Mouse (Mus musculus) bone marrow, adult 2 months (tissue): ENCODE data around the gene Aldh9a1.

Source experiments
- CTCF ChIP-seq: fragments of 200-500 bp; IDR thresholded peaks from 2 replicates; pipeline ENCODE4 v1.5.1; 2011; ENCODE audit warnings: low read length, control low read depth; ENCODE audit not compliant: control insufficient read depth, insufficient read depth
- POLR2A ChIP-seq: fragments of 200-500 bp; IDR thresholded peaks from 2 replicates; pipeline ENCODE4 v1.6.1; 2011; ENCODE audit warnings: low read depth, mild to moderate bottlenecking, control low read depth, low read length, borderline replicate concordance; ENCODE audit not compliant: control insufficient read depth

- TF ChIP-seq CTCF (no peak), POLR2A (no peak)
These were observed 36.7 kb downstream of the Aldh9a1 start for GRCm38 (mm10) chr1:167386466-167386865.
